In genomic region chr14:61696290-61696842, GRCm38 (mm10) we compare ENCODE assay signal across 20 mouse cellular contexts.
A peak's percentile ranks its signal among the peaks of the same experiment; 100 is the strongest.
DNase-seq lines count a peak whose midpoint lies in the region; ATAC-seq and TF ChIP-seq lines count a peak whose summit lies in the region.
"Had no signal": no experiment of that assay in that cellular context is flagged by ENCODE, and none has a peak within 500 bp of the region (broad histone marks: within the 10 kb centered on the region; RNA-seq: fewer than 3 reads in every experiment).

No protein-coding gene starts in this region.

- H3K27me3 ChIP-seq in lung, postnatal 0 days (replicated peaks; ENCODE audit: insufficient read depth, low read length), result no peaks in the 10 kb centered on the region

- no peaks in the 10 kb centered on the region for H3K9me3 ChIP-seq in lung, postnatal 0 days (ENCODE audit: low read length)
- H3K9me3 ChIP-seq: embryonic facial prominence, embryonic 12.5 days; forebrain, embryonic 15.5 days; heart, embryonic 13.5 days; hindbrain, embryonic 13.5 days had no signal

- no peak overlapping the region for H3K4me3 ChIP-seq in lung, postnatal 0 days (ENCODE audit: low read depth, low read length)
- H3K4me3 ChIP-seq in bone marrow macrophage, adult 2 months (ENCODE audit: insufficient read depth, low read length), result no peak overlapping the region
- H3K4me3 ChIP-seq: embryonic facial prominence, embryonic 12.5 days; forebrain, embryonic 15.5 days; heart, embryonic 13.5 days; hindbrain, embryonic 13.5 days had no signal

- no peak overlapping the region for H3K9ac ChIP-seq in lung, postnatal 0 days (replicated peaks; ENCODE audit: low read depth)
- H3K9ac ChIP-seq: embryonic facial prominence, embryonic 12.5 days; forebrain, embryonic 15.5 days; heart, embryonic 13.5 days; hindbrain, embryonic 13.5 days had no signal

- no peak for ATAC-seq in lung, postnatal 0 days
- ATAC-seq in granulocyte monocyte progenitor cell, adult 5-6 weeks (replicated peaks; ENCODE audit: poor library complexity, severe bottlenecking), result peak; percentile 80
- ATAC-seq in monocyte, adult 5-6 weeks (replicated peaks; ENCODE audit: insufficient number of reproducible peaks, low FRiP score, low TSS enrichment, poor library complexity, severe bottlenecking), result peak; percentile 62
- ATAC-seq: CD4-positive, CD25-positive, alpha-beta regulatory T cell, adult 4 months; forebrain, embryonic 15.5 days; hindbrain, postnatal 0 days had no signal

- no peak overlapping the region for H3K27ac ChIP-seq in lung, postnatal 0 days (ENCODE audit: low read length)
- H3K27ac ChIP-seq in bone marrow macrophage, adult 2 months (ENCODE audit: insufficient read depth, low read depth, low read length), result peak overlapping the region; percentile 55
- H3K27ac ChIP-seq: embryonic facial prominence, embryonic 12.5 days; forebrain, embryonic 15.5 days; heart, embryonic 13.5 days; hindbrain, embryonic 13.5 days; hindbrain, postnatal 0 days had no signal

- no peak for TF ChIP-seq POLR2A in bone marrow macrophage, adult 2 months (IDR thresholded peaks at IDR 0.05; ENCODE audit: borderline replicate concordance, low read depth, low read length)

- no peaks in the 10 kb centered on the region for H3K36me3 ChIP-seq in lung, postnatal 0 days (ENCODE audit: insufficient read depth, low read length)
- H3K36me3 ChIP-seq: embryonic facial prominence, embryonic 12.5 days; forebrain, embryonic 15.5 days; heart, embryonic 13.5 days; hindbrain, embryonic 13.5 days had no signal

- TF ChIP-seq CTCF in lung, postnatal 0 days (IDR thresholded peaks at IDR 0.05), result no peak
- TF ChIP-seq CTCF in bone marrow macrophage, adult 2 months (IDR thresholded peaks at IDR 0.05; ENCODE audit: low read depth, low read length), result no peak

- no peak overlapping the region for H3K4me2 ChIP-seq in lung, postnatal 0 days (replicated peaks; ENCODE audit: low read depth, low read length)
- H3K4me2 ChIP-seq: embryonic facial prominence, embryonic 12.5 days; forebrain, embryonic 15.5 days; heart, embryonic 13.5 days; hindbrain, embryonic 13.5 days had no signal

- TF ChIP-seq EP300 in lung, postnatal 0 days (IDR thresholded peaks at IDR 0.05), result no peak

- DNase-seq in lung, postnatal 0 days (ENCODE audit: low spot score), result peak; percentile 42
- DNase-seq in lung, postnatal 4 days, result no peak
- no peak for DNase-seq in cerebellum, adult 11-12 months
- DNase-seq in ovary, postnatal 36 days (ENCODE audit: low spot score), result no peak
- DNase-seq in retina, embryonic 14.5 days (ENCODE audit: low spot score), result no peak
- DNase-seq: adrenal gland, postnatal 10 days; B cell, adult 2 months; cerebellum, adult 8-10 months; cerebellum, postnatal 14 days; gastrocnemius, postnatal 14 days; heart, postnatal 4 days had no signal

- H3K4me1 ChIP-seq in lung, postnatal 0 days (ENCODE audit: insufficient read depth, low read depth, low read length), result no peaks in the 10 kb centered on the region
- H3K4me1 ChIP-seq in bone marrow macrophage, adult 2 months (ENCODE audit: control insufficient read depth, insufficient read depth, low read length), result peaks cover 32% of the 10 kb centered on the region
- H3K4me1 ChIP-seq: heart, embryonic 13.5 days had no signal

- 66% methylated on average over 7 of the region's 7 CpGs for WGBS in lung, postnatal 0 days
